Mouse (Mus musculus) right cerebral cortex, postnatal 10 days (tissue): ENCODE measurements around the gene Epha3.
A peak's percentile ranks its signal among the peaks of the same experiment; 100 is the strongest.

Experiments used
- DNase-seq, 2 experiments: peaks; one replicate each; pipeline ENCODE4 v3.0.0; 2021; ENCODE audit warnings: low spot score in 2 of 2

Gene Epha3

GRCm38 (mm10) chr16:63783544-63783943 lies 80.4 kb downstream of the Epha3 start:
- no peak for DNase-seq

GRCm38 (mm10) chr16:63782101-63782500 lies 81.9 kb downstream of the Epha3 start:
- no peak for DNase-seq

- no peak for DNase-seq
Measured at GRCm38 (mm10) chr16:63780151-63780550, 83.8 kb downstream of the Epha3 start.

GRCm38 (mm10) chr16:63777811-63778210 lies 86.2 kb downstream of the Epha3 start:
- DNase-seq: no peak

GRCm38 (mm10) chr16:63772566-63772965 lies 91.4 kb downstream of the Epha3 start:
- DNase-seq: no peak

- no peak for DNase-seq
Measured at GRCm38 (mm10) chr16:63767589-63767988, 96.4 kb downstream of the Epha3 start.

- DNase-seq: no peak
Measured at GRCm38 (mm10) chr16:63761177-63761576, 102.8 kb downstream of the Epha3 start.

- no peak for DNase-seq
Measured at GRCm38 (mm10) chr16:63760112-63760511, 103.9 kb downstream of the Epha3 start.

GRCm38 (mm10) chr16:63753052-63753451 lies 110.9 kb downstream of the Epha3 start:
- no peak for DNase-seq

- DNase-seq: no peak
Measured at GRCm38 (mm10) chr16:63747817-63748216, 116.2 kb downstream of the Epha3 start.

GRCm38 (mm10) chr16:63745465-63745864 lies 118.5 kb downstream of the Epha3 start:
- DNase-seq: no peak

- DNase-seq: no peak
Measured at GRCm38 (mm10) chr16:63743208-63743854, 120.6 kb downstream of the Epha3 start.

GRCm38 (mm10) chr16:63719235-63719634 lies 144.7 kb downstream of the Epha3 start:
- DNase-seq: no peak

- DNase-seq: no peak
Measured at GRCm38 (mm10) chr16:63717317-63717716, 146.7 kb downstream of the Epha3 start.

GRCm38 (mm10) chr16:63706912-63707868 lies 156.8 kb downstream of the Epha3 start:
- no peak for DNase-seq

- no peak for DNase-seq
Measured at GRCm38 (mm10) chr16:63689371-63689770, 174.6 kb downstream of the Epha3 start.

- DNase-seq: no peak
Measured at GRCm38 (mm10) chr16:63684211-63684610, 179.8 kb downstream of the Epha3 start.

GRCm38 (mm10) chr16:63674426-63674825 lies 189.5 kb downstream of the Epha3 start:
- no peak for DNase-seq

GRCm38 (mm10) chr16:63673236-63673840 lies 190.6 kb downstream of the Epha3 start:
- peak in 1 of 2 experiments; percentile 38 for DNase-seq

GRCm38 (mm10) chr16:63665897-63666464 lies 198.0 kb downstream of the Epha3 start:
- DNase-seq: no peak

- no peak for DNase-seq
Measured at GRCm38 (mm10) chr16:63658302-63658974, 205.5 kb downstream of the Epha3 start.

- DNase-seq: no peak
Measured at GRCm38 (mm10) chr16:63657743-63658142, 206.2 kb downstream of the Epha3 start.
